Mouse (Mus musculus): ENCODE data around the gene Arhgef7.

- TF ChIP-seq CTCF (IDR thresholded peaks at IDR 0.05) (peak; percentile 18; the same call in 1 of the 2 replicates), EP300 (IDR thresholded peaks at IDR 0.05; ENCODE audit: insufficient read depth, low read depth, low read length) (no peak)
These were observed 11.6 kb downstream of the Arhgef7 start for GRCm38 (mm10) chr8:11739082-11739481.
